ENCODE assay signal across 8 mouse cellular contexts in genomic region chr3:87919336-87920108, GRCm38 (mm10). TPM values are rescaled to one million over a fixed set of nuclear protein-coding genes. Genes with fewer than 3 reads are reported as not detected.
DNase-seq lines count a peak whose midpoint lies in the region; ATAC-seq lines count a peak whose summit lies in the region.

Gene Mrpl24, plus strand, starts transcription at chr3:87919506.

- H3K4me3 ChIP-seq in hindbrain, embryonic 12.5 days, result peak within 1 kb of the TSS; percentile 73

- peak within 1 kb of the TSS; percentile 88 for H3K4me2 ChIP-seq in hindbrain, embryonic 12.5 days (replicated peaks)

- peaks cover 56% of the 10 kb centered on the region for H3K36me3 ChIP-seq in hindbrain, embryonic 12.5 days

- under 1% methylated on average over 30 of the region's 30 CpGs for WGBS in hindbrain, embryonic 12.5 days

- peak; percentile 91 for DNase-seq in Muller cell, postnatal 12 days (ENCODE audit: inconsistent ontology term)
- DNase-seq in cerebellum, adult 9-11 months, result peak; percentile 90
- DNase-seq in frontal cortex, postnatal 10 days (ENCODE audit: low spot score in 2 of 2), result peak; percentile 78 to 83
- DNase-seq in layer of hippocampus, postnatal 14 days (ENCODE audit: low spot score in 2 of 2), result peak; percentile 80 to 96
- peak; percentile 79 for DNase-seq in lung, postnatal 14 days
- peak; percentile 80 for DNase-seq in retina, adult 2 months (ENCODE audit: low read depth, low spot score)
- DNase-seq in thymus, postnatal 36 days, result peak; percentile 54 to 63

- peak within 1 kb of the TSS; percentile 87 for H3K27ac ChIP-seq in hindbrain, embryonic 12.5 days

- H3K4me1 ChIP-seq in hindbrain, embryonic 12.5 days, result peaks cover 12% of the 10 kb centered on the region

- H3K9me3 ChIP-seq in hindbrain, embryonic 12.5 days (replicated peaks), result no peaks in the 10 kb centered on the region

- peak; percentile 82 for ATAC-seq in hindbrain, embryonic 12.5 days (ENCODE audit: low FRiP score)

- no peaks in the 10 kb centered on the region for H3K27me3 ChIP-seq in hindbrain, embryonic 12.5 days

- peak within 1 kb of the TSS; percentile 71 for H3K9ac ChIP-seq in hindbrain, embryonic 12.5 days

RNA-seq across cellular contexts. Expression of gene Mrpl24, which starts in this region (rescaled TPM):
- 72.9 and 79.0 TPM in 2 replicates for polyA plus RNA-seq in hindbrain, embryonic 12.5 days (2016; fragmentation: Nextera tagmentation; extraction: Ambion mirVana)
- 10 to 100 TPM; 50.3 to 55.4 TPM for total RNA-seq in layer of hippocampus, postnatal 14 days (2021)

Comparison
In these comparisons a context has a peak if more than half of its experiments do, and no peak if none do; other contexts are left out.
1. Peak in every context shown above with its lines: DNase-seq, ATAC-seq, H3K4me3 ChIP-seq and H3K27ac ChIP-seq.